Mouse (Mus musculus): ENCODE measurements around the gene Exoc4.

The Exoc4 gene

DNA sequence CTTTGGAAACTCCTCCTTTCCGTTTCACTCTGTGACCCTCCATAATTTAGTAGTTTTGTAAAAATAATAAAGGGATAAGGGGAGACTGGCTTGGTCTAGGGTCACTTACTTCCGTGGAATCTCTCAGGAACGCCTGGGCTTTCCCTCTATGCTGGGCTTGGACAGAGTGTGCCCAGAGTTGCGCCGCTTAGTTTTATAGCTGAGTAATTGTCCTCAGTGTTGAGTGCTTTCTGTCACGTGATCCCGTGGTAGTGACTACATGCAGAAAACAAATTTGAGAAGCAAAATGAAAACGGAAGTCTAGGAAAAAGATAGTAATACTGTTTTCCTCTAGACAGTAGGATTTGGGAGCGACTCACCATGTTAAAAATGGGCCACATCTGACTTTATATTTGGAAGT, 235.7 kb downstream of the Exoc4 start:
- peak in 1 of 2 experiments; percentile 31 for DNase-seq

DNA sequence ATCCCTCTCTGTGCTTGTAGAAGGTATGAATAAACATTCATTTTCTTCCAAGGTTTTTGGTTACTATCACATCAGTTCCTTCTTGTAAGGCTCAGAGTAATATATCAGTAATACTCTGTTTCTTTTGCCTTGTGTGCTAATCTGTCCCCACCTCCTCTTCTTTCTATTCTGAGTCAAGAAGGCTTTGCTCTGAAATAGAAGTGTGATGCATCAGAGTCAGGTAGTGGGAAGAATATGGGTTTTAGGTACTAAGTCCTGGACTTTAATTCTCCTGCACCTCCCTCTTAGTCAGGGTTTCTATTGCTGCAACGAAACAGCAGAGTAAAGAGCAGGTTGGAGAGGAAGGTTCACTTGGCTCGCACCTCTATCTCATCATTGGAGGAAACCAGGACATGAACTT, 240.9 kb downstream of the Exoc4 start:
- no peak for DNase-seq

DNA sequence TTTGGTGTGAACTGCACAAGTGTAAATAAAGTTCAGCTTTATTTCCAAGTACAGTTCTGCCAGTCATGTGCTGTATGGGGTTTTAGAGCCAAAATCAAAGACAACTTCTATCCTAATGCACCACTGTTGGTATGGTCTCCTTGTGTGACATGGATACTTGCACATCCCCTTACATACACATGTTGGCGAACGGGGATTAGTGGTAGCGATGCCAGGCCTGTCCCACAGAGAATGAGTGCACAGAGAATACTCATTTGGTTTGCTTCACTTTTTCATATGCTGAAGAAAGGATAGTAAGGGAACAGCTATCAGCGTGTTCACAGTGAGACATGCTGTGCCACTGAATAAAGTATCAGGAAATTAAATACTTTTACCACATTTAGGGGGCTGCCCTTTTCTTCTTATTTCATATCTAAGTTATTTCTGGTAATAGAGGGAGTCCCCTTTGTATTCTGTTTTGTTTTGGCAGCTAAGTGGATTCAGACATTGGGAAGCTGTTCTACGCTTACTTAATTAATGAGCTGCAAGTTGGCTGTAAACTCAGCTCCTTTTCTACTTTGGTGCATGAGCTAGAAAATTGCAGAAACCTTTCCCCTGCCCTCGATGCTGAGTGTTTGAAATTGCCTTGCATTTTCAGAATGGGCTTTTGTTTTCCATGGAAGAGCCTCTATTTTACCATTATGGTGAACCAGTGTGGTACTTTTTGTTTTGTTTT, 247.4 kb downstream of the Exoc4 start:
- DNase-seq, result no peak

DNA sequence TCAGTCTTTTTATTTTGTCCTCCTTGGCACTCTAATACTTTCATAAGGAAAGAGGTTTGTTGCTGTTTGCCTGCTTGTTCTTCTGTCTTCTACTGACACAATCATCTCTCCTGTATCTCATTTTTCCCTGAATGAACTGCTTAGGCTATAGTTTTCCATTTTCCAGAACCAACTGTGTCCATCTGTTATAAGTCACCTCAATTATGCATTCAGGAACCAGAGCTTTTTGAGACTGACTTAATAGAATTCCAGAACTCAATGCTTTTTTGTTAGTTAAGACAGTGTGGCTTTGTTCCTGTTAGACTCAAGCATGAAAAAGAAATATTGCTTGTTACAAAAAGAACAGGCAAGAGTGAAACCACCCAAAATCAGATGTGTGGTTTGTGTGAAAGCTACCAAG, 248.5 kb downstream of the Exoc4 start:
- no peak for DNase-seq

DNA sequence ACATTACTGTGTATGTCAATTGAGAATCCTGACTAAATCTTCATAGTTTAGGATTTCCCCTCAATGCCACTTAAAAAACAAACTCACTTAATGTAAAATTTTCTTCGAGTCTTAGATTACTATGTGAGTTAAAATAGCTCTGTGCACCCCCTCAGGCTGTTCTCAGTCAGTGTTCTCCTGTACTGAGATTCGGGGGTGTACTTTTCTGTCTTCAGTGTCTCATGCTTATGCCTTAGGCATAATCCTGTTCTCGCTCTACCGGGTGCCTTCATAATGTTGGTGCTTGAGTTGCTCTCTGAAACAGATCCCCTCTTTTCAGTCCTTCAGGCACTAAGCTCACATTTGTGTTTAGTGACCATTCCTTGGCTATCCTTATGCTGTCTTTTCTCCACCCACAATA, 253.5 kb downstream of the Exoc4 start:
- no peak for DNase-seq

DNA sequence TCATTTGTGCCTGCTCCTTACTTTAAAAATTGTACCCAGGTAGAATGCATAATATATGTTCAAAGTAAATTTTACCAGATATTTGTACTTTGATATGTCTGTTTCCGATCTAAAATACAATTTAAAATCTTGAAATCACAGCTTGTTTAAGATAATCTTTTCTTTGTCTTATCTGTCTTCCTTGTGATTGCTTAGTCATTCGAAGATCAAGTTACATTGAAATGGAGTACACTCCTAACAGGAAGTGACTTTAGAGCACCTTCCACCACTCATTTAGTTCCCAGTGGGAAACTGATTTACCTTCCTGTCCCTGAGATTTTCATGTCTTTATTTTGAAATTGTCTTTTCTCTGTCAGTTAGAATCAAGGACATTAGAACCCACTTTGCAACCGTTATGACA, 254.5 kb downstream of the Exoc4 start:
- no peak for DNase-seq

DNA sequence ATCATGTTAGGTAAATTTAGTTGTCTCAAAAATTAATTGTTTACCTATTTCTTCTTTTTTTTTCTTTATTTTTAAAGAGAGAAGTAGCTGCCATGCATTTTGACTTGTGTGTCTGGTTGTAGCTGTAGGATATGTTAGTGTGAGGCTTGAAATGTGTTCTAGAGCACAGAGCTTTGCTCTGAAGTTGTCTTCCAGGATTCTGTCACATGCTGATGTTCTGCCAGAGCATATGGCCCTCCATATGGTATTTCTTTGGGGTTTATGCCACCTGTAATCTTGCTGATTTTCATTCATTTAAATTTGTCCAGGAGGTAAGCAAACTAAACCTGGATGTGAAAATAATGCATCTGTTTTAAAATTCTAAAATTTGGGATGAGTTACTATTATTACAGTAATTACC, 258.2 kb downstream of the Exoc4 start:
- no peak for DNase-seq

DNA sequence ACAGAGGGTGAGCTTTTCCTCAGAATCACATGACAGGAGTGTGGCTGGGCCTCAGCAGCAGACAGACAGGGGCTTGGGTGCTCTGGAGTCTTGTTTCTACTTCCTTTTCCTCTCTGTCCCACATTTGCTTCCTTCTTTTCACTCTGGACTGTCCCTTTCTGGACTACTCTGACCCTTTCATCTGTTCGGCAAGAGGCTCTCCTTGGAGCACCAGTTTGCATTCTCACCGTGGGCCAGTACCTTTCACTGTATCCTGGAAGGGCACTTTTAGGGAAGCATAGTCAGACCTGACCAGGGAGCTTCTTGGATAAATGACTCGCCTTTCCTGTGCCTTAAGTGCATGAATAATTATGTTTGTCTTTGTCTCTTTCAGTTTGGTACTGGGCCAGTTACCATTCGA, 266.5 kb downstream of the Exoc4 start:
- peak in 1 of 2 experiments; percentile 1 for DNase-seq

DNA sequence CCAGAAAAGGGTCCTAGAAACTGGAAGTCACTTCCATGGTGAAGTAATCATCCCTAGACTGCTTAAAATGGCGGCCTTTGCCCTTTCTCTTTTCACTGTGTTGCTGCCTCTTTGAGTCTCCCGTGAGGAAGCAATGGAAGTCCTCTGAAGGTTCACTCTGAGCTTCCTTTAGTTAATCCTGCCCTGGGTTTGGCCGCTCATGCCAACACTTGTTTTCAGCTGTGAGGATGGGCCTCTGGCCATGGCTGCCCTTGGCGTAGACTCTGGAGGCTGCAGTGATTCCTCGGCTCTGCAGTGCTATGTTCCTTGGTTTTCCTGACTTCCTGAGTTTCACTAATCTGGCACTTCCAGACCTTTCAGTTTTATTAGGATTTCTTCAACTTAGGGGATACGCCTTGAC, 267.9 kb downstream of the Exoc4 start:
- DNase-seq, result peak; percentile 3 to 31

DNA sequence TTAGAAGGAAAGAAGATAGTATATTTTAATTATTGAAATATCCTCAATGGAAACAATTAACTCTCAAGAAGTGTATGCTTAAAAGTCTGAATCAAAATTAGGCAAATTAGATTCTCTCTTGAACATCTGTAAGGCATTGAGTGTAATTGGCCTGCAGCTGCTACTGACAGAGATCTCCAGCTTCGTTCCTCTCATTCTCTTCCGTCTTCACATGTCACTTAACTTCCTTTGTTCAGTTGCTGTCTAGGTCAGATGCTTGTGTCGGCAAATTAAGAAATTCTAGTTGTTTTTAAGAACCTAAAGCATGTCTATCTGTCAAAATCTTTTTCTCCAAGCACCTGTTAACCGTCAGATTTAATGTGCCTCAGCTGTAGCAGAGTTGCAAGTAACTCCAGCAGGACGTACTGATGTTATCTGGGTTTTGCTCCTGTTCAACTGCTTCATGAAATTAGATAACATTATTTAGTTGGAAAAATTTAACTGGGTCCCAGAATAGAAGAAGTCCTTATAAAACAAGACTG, 269.1 kb downstream of the Exoc4 start:
- DNase-seq, result no peak

DNA sequence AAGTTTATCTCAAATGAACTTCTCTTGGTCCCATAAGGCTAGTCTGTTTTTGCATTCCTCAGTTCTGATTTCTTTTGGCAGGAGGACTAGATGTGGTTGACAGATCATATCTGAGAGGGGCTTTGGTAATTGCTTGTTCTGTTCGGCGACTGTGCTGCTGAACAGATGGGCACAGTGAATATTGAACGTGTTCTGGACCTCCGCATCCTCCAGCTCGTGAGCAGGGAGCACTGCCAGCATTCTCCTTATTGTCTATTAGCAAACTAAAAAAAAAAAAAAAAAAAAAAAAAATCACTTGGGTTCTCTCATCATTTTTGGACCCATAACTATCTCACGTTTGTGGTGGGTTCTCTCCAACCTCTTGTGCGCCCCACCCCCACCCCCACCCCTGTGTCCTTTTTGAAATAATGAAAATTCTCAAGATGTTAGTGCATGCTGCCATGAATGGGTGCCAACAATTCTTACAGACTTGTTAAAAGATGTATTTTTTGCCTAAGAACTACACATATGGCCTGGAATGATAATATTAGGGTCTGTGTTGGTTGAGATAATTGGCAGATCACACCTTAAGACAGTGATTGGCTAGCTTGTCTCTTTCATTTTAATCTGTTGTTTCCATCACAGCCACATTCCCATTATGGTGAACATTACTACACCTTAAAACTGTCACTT, 276.9 kb downstream of the Exoc4 start:
- DNase-seq, result no peak

DNA sequence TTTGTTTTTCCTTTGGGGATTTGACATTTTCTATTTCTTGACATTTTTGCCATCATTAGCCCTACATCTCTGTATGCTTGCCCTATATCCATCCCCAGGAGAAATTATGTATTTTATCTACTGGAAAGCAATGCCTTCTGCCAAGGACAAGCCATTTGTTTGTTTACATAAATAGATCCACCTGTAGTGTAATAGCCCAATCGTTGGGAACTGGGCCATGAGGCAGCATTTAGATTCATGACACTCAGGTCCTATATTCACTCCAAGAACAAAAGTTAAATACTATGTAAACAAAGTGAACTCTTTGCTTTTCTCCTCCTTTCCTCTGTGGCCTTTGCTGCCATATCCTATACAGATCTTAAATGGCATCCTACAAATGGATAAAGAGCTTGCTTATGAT, 291.5 kb downstream of the Exoc4 start:
- no peak for DNase-seq

DNA sequence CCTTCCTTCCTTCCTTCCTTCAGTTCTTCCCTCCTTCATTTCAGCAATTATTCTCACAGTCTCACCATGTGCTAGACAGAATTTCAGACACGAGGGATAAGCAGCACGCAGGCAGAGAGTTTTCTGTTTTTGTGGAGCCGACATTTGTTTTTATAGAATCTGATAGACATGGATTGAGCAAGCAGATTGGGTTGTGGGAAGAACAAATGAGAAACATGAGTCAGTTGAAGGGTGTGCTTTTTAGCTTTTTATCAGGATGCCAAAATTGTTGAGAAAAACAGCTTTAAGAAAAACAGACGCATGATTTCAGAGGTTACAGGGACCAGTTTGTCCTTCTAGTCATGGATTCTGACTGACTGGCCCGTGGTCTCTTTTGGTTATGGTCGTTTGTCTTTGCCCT, 293.8 kb downstream of the Exoc4 start:
- no peak for DNase-seq

DNA sequence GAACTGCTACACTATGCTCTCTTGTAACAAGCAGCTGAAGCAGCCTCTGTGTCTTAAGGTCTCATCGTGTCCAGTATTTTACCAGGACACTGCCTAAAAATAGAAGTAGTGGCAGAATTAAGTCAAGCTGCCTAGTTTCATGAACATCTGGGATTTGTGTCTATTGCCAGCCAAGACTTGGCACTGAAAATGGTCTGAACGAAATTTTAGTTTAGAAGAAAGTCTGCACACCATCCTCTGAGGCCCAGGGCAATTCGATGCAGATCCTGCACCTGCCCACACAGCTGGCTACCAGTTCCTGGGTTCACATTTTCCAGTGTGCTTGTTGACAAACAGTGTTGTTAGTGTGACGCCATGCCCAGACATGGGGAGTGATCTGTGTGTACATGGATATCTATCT, 303.0 kb downstream of the Exoc4 start:
- no peak for DNase-seq

DNA sequence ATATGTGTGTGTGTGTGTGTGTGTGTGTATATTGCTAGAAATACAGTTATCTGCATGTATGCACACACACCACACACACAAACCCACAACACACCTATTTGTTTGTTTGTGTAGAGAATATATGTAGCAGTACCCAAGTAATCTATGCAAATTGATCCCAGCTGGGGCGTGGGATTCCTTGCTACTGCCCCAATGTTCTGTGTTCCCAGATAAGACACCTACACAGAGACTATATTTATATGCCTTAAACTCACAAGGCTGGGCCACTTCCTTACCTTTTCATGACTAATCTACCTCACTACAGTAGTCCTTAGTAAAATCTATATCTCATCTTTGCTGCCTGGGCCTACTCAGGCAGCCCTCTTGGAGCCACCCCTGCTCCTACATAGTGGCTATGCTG, 312.0 kb downstream of the Exoc4 start:
- DNase-seq, result no peak

DNA sequence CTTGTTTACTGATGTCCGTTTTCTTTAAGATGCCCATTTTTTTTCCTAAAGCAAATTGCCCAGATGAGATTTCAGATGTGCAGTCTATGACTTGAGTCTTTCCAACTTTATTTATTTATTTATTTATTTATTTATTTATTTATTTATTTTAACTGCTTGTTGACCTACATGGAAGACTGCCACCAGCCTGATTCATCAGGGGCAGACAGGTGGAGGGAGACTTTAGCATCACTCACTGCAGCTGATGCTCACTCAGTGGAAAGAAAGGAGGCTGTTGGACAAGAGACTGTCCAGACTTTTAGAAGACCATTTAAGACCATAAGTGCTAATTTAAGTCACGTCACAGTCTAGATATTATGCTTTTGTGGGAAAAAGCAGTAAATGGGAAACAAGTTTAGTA, 313.0 kb downstream of the Exoc4 start:
- DNase-seq, result no peak

DNA sequence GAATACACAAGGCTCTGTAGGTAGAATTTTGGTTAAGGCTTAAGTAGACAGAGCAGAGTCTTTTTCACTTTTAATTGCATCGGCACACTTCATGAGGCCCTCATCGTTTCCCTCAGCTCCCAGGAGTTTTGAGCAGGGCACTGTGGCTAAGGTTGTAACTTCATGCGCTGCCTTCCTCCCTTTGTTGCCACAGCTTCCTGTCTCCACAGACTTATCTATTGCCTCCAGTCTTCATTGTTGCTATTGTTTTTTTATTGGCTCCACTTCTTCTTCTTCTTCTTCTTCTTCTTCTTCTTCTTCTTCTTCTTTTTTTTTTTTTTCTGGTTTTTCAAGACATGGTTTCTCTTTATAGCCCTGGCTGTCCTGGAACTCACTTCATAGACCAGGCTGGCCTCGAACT, 327.1 kb downstream of the Exoc4 start:
- no peak for DNase-seq

DNA sequence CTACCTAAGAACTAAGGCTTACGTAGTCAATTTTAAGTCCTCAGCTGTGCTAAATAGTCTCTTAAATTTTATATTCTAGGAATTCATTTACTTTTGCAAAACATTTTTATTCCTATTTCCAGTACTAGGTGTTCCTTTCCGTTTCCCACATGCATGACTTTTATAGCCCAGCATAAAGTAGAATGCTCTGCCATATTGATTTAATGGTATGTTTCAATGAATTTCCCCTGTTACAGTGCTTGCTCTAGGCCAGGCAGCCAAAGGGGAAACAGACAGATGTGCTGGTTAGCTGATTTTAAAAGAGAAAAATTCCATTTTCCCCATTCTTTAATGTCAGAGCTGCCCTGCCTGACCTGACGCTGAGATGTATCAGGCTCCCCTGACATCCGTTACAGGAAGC, 359.6 kb downstream of the Exoc4 start:
- DNase-seq, result no peak

DNA sequence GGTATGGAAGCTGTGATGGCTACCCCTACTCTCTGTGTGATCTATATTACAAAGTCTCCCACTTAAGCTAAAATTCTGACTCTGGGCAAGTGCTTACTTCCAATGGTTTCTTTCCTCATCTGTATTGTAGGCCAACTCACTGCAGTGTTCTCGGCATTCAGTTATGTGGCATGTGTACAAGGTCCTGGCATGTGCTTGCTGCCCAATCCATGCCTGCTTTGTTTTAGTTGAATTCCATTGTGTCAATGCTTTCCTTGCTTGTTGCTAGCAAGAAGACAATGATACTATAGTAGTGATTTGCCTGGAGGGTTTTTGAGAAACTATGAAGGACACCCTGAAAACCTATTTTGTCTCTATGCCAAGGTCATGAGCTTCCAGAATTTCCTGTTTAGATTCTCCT, 365.1 kb downstream of the Exoc4 start:
- no peak for DNase-seq

DNA sequence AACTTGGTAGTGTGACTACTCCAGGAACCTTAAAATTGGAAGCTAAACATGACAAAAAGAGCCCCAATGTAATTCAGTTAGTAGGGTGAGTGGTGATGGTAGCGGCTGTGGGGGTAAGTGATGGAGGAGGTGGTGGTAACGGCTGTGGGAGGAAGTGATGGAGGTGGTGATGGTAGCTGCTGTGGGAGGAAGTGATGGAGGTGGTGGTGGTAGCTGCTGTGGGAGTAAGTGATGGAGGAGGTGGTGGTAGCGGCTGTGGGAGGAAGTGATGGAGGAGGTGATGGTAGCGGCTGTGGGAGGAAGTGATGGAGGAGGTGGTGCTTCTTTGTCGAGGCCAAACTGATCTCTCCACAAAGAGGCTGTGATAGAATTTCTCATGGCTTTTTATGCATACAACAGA, 369.7 kb downstream of the Exoc4 start:
- no peak for DNase-seq

DNA sequence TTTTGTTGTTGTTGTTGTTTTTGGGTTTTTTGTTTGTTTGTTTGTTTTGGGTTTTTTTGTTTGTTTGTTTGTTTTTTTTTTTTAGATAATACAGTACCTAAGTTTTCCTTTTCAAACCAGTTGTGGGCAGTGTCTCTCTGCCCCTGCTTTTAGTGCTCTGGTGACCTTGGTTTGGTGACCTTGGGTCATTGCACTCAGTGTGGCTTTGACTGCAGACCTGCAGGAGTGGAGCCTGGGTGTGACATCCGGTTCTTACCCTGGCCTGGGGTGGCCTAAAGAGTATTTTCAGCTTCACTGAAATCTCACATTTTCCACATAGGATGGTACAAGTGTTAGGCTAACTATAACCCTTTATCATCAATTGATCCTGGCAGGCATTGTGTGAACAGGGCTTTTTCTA, 371.8 kb downstream of the Exoc4 start:
- DNase-seq, result peak in 1 of 2 experiments; percentile 29

DNA sequence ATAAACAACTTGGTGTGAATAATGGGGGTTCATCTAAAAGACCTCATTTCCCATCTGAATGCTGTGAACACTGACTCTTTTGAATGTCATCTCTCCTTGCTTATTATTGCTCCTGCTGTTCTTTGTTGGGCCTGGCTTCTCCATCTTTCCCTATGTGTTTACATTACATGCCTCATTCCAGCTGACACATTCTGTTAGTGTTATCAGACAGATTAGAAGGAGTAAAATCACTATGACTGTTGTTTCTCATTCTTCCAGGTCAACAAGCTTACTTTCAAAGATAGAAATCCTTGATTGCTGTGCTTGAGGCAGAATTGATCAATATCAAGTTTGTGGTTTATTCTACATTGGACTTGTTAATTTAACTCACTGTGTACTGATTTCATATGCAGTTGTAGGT, 377.0 kb downstream of the Exoc4 start:
- no peak for DNase-seq

DNA sequence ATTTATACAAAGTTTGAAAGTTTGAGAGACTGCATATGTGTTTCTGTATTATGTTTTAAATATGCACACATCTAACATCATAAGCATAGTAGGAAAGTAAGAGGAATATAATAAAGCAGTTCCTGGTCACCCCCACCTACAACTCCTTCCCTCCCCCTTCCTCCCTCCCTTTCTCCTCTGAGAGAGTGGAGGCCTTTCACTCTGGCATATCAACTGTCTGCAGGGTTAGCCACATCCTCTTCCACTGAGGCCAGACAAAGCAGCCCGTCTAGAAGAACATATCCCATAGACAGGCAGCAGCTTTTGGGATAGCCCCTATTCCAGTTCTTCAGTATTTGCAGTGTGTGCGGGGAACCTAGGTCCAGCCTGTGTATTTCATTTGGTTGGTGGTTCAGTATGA, 382.2 kb downstream of the Exoc4 start:
- no peak for DNase-seq

DNA sequence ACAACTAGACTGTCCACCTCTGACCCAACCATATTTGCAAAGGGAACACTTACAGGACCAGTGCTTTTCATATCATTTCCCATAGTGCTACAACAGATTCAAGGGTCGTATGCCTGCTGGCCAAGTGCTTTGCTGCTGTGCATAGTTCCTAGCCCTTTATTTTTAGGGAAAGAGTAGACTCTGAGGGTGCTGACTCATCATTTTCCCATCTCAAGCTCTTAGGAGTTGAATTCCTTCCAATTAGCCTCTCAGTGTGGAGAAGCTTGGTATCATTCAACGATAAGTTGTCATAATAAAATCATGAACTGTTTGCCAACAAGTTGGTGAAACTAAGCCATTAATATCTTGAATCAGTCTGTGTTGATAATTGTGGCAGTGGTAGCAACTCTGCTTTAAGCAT, 388.3 kb downstream of the Exoc4 start:
- no peak for DNase-seq
